Mouse (Mus musculus): ENCODE measurements around the gene Lrrc74a.

The Lrrc74a gene

GRCm38 (mm10) chr12:86734319-86734810 is at the start of gene Lrrc74a:
TSS of gene Lrrc74a (plus strand) at chr12:86734369.
- no peak for DNase-seq (ENCODE audit: low read depth)

DNA sequence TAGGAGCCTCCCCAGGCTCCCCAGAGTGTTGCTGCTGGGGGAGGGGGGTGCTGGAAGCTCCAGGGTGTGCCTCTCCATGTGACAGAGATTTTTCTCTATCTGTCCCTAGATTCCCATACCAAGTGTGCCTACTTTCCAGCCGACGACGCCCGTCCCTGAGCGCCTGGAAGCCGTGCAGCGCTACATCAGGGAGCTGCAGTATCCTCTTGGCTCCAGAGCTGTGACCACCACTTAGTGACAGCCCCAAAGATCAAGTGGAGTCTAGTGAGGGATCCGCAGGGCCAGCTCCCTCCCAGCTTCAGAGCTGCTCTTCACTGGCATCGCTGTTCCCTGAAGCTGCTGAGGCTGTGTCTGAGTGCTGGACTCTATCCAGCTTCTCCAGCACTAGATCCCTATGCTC is 48.9 kb upstream of the Lrrc74a start:
- no peak for DNase-seq (ENCODE audit: low read depth)

GRCm38 (mm10) chr12:86686551-86687330 is 47.4 kb upstream of the Lrrc74a start:
- no peak for DNase-seq (ENCODE audit: low read depth)

- no peak for DNase-seq (ENCODE audit: low read depth)
Observed at GRCm38 (mm10) chr12:86687445-86687955, 46.7 kb upstream of the Lrrc74a start.

- no peak for DNase-seq (ENCODE audit: low read depth)
Observed at GRCm38 (mm10) chr12:86687971-86688573, 46.1 kb upstream of the Lrrc74a start.

DNA sequence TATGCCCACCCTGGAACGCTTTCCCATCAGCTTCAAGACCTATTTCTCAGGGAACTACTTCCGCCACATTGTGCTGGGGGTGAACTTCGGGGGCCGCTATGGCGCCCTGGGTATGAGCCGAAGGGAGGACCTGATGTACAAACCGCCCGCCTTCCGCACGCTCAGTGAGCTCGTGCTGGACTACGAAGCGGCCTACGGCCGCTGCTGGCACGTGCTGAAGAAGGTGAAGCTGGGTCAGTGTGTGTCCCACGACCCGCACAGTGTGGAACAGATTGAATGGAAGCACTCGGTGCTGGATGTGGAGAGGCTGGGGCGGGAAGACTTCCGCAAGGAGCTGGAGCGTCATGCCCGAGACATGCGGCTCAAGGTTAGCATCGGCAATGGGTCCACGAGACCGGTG is 45.3 kb upstream of the Lrrc74a start:
- DNase-seq (ENCODE audit: low read depth), result no peak

DNA sequence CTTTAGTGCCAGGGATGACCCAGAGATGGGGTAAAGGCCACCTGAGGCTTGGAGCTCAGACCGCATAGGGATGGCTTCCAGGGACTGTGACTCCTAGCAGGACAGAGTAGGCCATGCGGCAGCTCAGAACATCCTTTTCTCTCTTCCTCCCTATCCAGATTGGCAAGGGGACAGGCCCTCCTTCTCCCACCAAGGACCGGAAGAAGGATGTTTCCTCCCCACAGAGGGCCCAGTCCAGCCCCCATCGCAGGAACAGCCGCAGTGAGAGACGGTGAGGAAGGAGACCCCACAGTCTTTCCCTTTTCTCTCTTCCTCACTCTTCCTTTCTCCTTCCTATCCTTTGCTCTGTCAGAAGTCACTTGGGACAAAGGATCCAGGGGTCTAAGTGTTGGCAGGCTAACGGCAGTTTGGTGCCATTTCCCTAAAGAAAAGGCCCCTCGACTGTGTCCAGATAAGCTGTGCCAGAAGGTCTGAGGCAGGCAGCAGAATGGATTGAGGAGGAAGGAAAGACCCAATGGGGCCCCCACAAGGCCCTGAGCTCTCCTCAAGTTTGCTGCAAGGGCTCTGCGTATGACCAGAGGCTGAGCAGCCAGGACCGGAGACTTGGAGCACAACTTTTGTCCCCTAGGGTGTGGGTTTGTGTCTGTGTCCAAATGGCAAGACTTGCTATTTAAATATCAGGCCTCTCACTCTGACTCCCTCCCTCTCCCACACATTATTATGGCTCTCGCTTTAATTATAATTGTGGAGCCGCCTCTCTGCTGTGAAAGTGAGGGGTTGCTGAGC is 43.3 kb upstream of the Lrrc74a start:
- DNase-seq (ENCODE audit: low read depth), result no peak

DNA sequence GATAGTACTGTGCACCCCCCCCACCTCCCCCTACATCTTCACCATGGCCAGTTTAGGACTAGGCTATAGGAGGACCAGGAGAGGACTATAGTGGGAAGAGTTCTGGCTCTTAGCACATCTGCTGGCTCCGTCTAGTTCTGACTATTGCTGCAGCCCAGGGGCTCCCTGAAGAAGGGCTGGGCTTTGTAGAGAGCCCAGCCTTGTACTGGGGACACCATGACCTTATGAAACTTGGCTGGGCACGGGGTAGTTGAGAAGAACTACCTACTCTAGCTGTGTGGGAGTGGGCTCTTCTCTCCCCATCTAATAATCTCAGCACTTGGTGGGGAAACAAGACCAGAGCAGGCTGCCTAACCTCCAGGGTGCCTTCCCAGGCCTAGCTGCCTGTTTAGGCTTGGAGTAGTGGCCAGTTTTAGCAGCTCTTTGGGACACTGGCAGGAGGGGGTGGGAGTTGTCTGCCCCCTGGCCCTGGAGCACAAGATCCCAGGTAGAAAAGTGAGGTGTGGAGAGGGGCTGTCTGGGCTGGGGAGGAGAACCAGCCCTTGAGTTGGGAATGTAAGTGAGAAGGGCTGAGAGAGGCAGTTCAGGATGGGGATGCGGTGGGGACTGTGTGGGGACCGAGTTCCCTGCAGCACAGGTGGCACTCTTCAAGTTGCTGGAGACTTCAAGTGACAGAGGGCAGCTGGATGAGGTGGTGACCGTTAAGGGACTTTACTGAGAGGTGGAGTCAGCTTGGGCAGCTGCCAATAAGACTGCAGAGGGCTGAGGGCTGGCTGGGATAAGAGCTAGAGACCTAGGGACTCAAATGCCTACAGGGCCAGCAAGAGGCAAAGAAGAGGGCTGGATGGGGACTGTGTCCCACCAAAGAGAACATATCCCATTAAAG is 41.5 kb upstream of the Lrrc74a start:
- no peak for DNase-seq (ENCODE audit: low read depth)

GRCm38 (mm10) chr12:86693389-86693788 is 40.8 kb upstream of the Lrrc74a start:
- DNase-seq (ENCODE audit: low read depth), result no peak

DNA sequence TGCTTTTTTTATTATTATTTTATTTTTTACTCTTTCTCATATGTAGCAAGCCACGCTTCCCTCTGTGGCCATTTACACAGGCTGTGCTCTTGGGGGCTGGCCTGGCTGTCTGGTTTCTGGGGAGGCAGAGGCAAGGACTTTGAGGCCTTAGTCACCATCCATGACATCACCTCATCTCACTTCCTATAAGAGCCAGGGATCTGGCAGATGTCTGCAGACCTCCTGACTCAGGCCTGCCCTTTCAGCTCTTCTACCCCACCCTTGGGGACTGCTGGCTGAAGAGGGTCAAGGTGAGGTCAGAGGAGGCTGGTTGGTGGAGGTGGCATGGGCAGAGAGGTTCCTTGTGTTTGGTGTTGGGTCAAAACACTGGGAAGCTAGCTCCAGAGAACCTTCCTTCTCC is 39.7 kb upstream of the Lrrc74a start:
- peak; percentile 31 for DNase-seq (ENCODE audit: low read depth)

DNA sequence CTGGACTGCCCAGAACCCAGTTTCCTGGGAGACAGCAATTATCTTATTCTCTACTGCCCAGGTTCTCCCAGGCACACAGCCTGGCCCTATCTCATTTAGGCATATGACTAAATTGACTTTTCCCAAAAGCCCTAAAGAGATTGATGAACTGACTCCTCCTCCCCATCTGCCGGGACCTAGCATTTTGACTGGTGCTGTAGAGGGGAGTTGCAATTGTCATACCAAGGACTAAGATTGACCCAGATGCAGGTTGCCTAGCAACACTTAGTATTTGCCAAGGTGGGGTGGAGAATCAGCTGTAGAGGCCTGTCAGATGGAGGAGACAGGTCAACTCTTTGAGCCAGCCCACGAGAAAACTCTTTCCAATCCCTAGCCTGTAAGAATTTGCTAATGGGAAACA is 36.2 kb upstream of the Lrrc74a start:
- DNase-seq (ENCODE audit: low read depth), result no peak

DNA sequence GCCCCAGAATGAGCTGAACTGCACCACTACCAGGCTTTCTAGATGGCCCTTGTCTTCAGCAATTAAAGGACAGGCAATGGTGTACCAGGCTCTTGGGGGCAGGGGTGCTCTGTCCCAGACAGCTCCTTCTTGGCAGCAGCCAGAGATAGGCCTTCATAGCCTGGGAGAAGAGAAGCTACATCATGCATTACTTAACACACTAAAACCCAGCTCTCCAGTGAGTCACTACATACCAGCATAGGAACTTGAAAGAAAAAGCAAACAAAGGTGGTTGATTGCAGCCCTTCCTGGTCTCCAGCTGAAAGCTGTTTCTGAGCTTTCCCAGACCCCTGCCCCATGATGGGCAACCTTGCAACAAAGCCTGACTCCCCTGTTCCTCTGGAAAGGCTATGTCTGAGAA is 35.6 kb upstream of the Lrrc74a start:
- DNase-seq (ENCODE audit: low read depth), result no peak

- no peak for DNase-seq (ENCODE audit: low read depth)
Observed at GRCm38 (mm10) chr12:86699965-86700926, 33.9 kb upstream of the Lrrc74a start.

DNA sequence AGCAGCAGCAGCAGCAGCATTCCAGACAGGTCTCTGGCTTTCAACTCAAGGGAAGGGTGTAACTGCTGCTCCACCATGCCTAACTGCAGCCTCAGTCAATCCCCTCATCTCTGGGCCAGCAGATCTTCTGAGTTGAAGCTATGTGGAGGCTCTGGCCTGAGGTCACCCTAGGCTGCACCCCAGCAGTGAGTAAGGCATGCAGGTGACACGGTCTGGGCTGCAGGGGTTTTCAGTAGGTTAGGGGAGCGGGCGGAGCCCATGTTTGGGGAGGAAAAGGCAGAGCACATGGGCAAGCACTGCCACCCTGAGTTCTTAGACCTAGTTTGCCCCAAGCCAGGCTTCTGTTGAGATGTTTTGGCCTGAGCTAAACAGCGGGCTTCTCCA is 33.2 kb upstream of the Lrrc74a start:
- no peak for DNase-seq (ENCODE audit: low read depth)

GRCm38 (mm10) chr12:86701491-86701890 is 32.7 kb upstream of the Lrrc74a start:
- no peak for DNase-seq (ENCODE audit: low read depth)

- DNase-seq (ENCODE audit: low read depth), result no peak
Observed at GRCm38 (mm10) chr12:86702690-86703089, 31.5 kb upstream of the Lrrc74a start.

GRCm38 (mm10) chr12:86705843-86706242 is 28.3 kb upstream of the Lrrc74a start:
- DNase-seq (ENCODE audit: low read depth), result no peak

GRCm38 (mm10) chr12:86714026-86714425 is 20.1 kb upstream of the Lrrc74a start:
- peak; percentile 24 for DNase-seq (ENCODE audit: low read depth)

- peak; percentile 74 for DNase-seq (ENCODE audit: low read depth)
Observed at GRCm38 (mm10) chr12:86715401-86715800, 18.8 kb upstream of the Lrrc74a start.

GRCm38 (mm10) chr12:86716962-86717361 is 17.2 kb upstream of the Lrrc74a start:
- DNase-seq (ENCODE audit: low read depth), result no peak
